Mouse (Mus musculus): ENCODE measurements around the gene Jmjd8.
A peak's percentile ranks its signal among the peaks of the same experiment; 100 is the strongest.

- TF ChIP-seq CTCF (IDR thresholded peaks at IDR 0.05; ENCODE audit: control insufficient read depth, insufficient read depth, insufficient replicate concordance, low read depth, low read length) (no peak), POLR2A (IDR thresholded peaks at IDR 0.05; ENCODE audit: control insufficient read depth, low read depth, low read length) (peak; percentile 12; the same call in 1 of the 2 replicates)
Observed at GRCm38 (mm10) chr17:25796951-25797369, 31.7 kb upstream of the Jmjd8 start, which contains the start of gene Metrn.

All from testis, adult 2 months (tissue).